Mouse (Mus musculus) left cerebral cortex, postnatal 36 days (tissue): ENCODE measurements around the gene Afp. TPM values are rescaled to one million over a fixed set of nuclear protein-coding genes. Genes with fewer than 3 reads are reported as not detected.

Experiments used
- DNase-seq, 2 experiments: peaks; one replicate each; pipeline ENCODE4 v3.0.0; 2021 to 2022; ENCODE audit warnings: low spot score in 2 of 2, mixed read lengths in 1 of 2
- intact Hi-C: fragments of 180-260 bp; cut with DNase I; formaldehyde crosslinking; loops from one replicate; pipeline ENCODE4 v1.15.1; 2025
- total RNA-seq, 2 experiments: library from RNA; stranded (reverse); gene quantifications; 2 replicates each; pipeline ENCODE4 v1.2.3; 2021

Gene Afp
- not detected for total RNA-seq

DNA sequence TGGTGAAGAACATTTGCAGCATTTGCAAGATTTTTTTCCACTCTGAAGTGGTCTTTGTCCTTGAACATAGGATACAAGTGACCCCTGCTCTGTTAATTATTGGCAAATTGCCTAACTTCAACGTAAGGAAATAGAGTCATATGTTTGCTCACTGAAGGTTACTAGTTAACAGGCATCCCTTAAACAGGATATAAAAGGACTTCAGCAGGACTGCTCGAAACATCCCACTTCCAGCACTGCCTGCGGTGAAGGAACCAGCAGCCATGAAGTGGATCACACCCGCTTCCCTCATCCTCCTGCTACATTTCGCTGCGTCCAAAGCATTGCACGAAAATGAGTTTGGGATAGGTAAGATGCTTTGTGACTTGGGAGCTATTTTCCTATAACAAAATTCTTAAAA is at the start of gene Afp:
TSS of gene Afp (plus strand) at position 220 of the 400 bp plus-strand sequence.
- DNase-seq: no peak
- intact Hi-C loops: no loop called here

DNA sequence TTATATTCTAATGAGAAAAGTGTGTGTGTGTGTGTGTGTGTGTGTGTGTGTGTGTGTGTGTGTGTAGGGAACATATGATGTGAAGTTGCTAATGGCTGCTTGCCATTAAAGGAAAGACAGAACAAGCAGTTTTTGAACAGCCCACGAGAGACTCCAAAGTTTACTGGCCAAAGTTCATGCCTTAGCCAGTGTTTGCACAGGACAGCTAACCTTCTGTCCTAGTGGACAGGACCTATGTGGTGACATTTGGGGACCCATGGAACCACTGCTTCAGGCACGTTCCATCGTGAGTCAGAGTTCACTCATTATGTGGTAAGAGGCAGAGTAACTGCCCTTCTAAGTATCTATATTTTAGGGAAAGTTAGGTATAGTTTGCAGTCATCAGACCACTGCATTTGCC is 43.0 kb upstream of the Afp start:
- intact Hi-C loops: no loop called here
- no peak for DNase-seq

DNA sequence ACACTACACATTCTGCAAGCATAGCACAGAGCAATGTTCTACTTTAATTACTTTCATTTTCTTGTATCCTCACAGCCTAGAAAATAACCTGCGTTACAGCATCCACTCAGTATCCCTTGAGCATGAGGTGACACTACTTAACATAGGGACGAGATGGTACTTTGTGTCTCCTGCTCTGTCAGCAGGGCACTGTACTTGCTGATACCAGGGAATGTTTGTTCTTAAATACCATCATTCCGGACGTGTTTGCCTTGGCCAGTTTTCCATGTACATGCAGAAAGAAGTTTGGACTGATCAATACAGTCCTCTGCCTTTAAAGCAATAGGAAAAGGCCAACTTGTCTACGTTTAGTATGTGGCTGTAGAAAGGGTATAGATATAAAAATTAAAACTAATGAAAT is 40.6 kb upstream of the Afp start:
- intact Hi-C loops: no loop called here
- no peak for DNase-seq

DNA sequence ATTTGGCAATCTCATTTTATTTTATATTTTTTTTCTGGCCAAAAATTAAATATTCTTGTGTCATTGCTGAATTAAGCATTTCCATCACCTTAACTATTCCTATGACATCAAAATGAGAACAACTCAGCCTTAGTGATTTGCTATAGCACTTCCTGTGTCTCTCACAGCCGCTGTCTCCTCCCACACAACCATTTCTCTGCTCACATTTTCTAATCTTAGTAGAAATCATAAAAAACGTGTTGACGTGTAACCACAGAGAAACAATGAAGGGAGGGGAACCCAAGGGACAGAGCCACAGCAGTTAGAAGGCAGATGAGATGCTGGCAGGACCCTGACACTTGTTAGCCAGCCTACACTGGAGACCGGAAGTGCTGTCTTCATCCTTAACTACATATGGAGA is 37.8 kb upstream of the Afp start:
- no peak for DNase-seq
- intact Hi-C loops: no loop called here

DNA sequence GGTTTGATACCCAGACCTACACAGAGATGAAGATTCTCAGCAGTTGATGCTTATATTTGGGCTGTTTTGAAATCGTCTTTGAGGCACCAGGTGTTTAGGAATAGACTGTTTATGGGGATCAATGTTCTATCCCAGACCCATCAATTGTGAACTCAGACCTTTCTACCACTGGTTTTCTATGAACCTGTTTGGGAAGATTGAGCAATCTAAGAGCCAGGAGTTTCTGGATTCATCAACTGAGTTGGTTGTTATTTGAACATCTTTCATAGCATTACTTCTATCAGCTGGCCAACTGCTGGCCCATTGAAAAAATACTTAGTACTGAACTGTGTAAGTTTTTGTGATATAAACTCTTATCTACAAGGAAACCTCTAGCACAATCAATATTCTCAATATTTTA is 33.3 kb upstream of the Afp start:
- intact Hi-C loops: no loop called here
- DNase-seq: no peak

DNA sequence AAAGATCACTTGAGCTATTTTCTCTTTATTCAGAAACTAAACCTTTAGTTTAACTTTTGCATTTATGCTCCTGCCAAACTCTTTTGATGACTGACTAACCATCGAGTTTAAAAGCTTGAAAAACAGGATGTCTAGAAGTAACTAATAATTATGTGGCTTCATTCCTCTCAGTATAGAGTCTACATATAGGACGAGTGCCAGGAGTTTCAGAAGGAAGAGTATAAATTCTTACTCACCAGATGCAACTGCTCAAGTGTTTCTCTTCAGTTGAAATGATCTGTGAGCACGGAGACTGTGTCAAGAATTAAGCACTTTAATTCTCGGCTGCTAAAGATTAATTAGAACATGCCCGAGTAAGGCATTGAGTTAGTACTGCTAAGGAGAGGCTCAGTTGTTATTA is 31.8 kb upstream of the Afp start:
- intact Hi-C loops: no loop called here
- no peak for DNase-seq

DNA sequence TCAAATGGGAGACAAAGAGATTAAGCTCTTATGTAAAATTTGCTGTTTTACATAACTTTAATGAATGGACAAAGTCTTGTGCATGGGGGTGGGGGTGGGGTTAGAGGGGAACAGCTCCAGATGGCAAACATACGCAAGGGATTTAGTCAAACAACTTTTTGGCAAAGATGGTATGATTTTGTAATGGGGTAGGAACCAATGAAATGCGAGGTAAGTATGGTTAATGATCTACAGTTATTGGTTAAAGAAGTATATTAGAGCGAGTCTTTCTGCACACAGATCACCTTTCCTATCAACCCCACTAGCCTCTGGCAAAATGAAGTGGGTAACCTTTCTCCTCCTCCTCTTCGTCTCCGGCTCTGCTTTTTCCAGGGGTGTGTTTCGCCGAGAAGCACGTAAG is 29.9 kb upstream of the Afp start, which contains the start of gene Alb:
TSS of gene Alb (plus strand) at position 279 of the 400 bp plus-strand sequence.
- no peak for DNase-seq
- intact Hi-C loops: no loop called here

DNA sequence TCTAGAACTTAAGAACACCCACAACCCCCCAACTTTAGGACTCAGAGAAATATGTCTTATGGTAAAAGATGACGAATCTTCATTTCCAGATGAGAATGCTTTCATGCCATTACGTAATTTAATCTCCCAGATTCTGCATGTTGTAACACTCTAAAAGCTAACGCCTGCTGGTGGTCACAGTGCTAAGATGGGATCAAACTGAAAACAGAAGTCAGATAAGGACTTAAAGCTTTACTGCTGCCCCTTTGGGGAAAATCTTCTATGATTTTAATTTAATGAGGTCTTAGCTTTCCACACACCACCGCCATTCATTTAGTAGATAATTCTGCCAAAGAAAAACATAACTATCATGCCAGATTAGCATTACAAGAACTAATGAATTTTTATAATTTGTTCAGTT is 23.7 kb upstream of the Afp start:
- intact Hi-C loops: no loop called here
- DNase-seq: no peak

DNA sequence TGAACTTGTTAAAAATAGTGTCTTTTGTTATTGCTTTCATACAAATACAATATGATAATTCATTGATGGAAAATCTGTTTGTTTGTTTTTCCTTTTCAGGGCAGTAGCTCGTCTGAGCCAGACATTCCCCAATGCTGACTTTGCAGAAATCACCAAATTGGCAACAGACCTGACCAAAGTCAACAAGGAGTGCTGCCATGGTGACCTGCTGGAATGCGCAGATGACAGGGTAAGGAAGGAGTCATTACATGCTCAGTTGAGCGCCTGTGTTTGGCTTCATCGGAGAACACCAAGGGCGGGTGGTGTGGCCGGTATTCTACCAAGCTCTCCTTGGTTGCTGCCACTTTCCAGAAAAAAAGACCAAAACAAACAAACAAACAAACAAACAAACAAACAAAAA is 23.3 kb upstream of the Afp start:
- no peak for DNase-seq
- intact Hi-C loops: no loop called here

DNA sequence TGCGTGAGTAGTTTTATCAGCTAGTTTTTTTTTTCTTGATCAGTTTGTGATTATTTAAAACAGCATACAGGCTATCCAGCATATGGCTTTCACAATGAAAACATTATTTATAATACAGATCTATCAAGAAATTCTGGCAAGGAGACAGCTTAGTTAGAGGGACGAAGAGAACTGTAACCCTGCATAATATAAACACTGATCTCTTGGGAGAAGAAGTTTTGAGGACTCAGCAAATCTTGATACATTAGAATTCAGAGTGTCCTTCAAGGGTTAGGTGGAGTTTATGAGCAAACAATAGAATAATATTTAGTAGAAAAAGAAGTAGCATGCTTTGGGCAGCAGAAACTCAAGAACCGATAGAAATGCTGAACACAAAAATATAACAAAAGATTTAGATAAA is 19.7 kb upstream of the Afp start:
- intact Hi-C loops: no loop called here
- DNase-seq: no peak

DNA sequence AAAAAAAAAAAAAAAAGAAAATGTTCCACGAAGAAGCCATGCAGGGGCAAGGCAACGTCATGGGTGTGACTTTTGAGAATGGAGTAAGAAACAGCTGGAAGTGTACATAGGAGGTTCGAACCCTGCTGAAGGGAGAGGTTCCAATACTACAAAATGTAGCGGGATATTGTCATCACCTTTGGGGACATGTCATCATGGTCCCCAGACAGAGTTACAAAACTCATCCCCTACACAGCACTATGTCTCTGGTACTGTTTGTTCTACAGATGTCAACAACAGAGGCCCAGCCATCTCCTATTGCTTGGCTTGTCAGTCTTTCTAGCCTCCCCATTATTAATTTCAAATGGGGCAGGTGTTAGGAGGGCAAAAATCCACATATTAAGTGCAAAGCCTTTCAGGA is 16.6 kb upstream of the Afp start:
- intact Hi-C loops: no loop called here
- no peak for DNase-seq

DNA sequence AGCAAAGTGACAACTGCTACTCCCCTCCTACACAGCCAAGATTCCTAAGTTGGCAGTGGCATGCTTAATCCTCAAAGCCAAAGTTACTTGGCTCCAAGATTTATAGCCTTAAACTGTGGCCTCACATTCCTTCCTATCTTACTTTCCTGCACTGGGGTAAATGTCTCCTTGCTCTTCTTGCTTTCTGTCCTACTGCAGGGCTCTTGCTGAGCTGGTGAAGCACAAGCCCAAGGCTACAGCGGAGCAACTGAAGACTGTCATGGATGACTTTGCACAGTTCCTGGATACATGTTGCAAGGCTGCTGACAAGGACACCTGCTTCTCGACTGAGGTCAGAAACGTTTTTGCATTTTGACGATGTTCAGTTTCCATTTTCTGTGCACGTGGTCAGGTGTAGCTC is 16.2 kb upstream of the Afp start:
- intact Hi-C loops: no loop called here
- no peak for DNase-seq

DNA sequence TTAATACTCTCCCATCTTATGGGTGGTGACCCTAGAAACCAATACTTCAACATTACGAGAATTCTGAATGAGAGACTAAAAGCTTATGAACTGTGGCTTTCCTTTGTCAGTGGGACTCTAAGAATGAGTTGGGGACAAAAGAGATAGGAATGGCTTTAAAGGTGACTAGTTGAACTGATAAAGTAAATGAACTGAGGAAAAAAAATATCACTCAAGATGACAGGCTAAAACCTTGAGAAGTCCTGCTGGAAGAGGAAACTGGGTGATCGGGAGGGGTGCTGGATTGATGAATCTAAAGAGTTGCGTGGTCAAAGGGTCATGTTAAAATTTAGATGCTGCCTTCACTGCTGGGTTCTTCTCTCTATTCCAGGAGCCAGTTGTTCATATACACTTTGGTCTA is 13.8 kb upstream of the Afp start:
- intact Hi-C loops: no loop called here
- no peak for DNase-seq

DNA sequence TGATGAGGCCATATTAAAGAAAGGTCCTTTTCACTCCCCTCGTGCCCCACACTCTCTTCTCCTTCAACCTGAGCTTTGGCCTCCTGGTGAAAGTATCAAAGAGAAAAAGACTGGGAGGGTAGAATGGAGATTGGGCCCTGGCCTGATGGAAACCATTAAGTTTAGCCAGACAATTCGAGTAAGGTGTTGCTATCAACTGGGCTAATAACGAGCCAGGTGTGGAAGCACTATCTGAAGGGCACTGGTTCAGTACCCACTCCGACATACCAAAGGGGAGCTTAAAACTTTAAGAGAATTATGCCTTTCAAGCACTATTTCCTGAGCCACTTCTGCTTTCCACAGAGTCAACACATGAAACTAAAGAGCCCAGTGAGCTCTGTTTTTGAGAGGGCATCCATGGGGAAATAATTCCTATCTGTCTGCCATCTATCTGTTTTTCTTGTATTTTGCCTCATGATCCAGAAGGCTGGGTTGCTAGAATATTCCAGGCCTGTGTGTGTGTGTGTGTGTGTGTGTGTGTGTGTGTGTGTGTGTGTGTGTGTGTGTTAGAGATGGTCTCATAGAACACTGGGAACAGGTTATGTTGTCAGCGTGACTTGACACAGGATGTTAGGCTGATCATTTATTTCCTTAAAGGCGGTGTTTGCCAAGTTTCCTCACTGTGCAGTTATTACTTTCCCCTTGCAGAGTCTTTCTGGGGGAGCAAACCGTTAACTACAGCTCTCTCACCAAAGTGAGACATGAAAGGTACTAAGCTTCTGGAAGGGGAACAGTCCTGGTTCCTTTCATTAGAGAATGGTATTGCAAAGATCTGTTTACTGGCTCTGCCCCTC is 13.0 kb upstream of the Afp start:
- intact Hi-C loops: no loop called here
- DNase-seq: no peak

DNA sequence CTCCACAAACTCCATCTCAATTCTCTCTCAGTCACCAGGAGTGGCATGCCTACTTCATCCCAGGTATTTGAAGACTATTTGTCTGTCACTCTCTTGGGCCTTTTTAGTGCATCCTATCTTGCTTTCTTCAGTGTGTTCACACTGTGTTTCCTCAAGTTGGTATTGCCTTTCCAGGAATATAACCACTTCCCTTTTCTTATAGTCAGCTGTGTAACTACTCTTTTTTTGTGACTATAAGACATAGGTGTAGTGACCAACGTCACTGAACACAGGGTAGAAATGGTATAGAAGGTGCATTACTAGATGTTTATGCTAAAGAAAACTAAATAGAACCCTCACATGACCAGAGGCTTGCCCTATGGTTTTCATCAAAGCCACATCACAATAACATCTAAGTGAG is 11.7 kb upstream of the Afp start:
- no peak for DNase-seq
- intact Hi-C loops: no loop called here

DNA sequence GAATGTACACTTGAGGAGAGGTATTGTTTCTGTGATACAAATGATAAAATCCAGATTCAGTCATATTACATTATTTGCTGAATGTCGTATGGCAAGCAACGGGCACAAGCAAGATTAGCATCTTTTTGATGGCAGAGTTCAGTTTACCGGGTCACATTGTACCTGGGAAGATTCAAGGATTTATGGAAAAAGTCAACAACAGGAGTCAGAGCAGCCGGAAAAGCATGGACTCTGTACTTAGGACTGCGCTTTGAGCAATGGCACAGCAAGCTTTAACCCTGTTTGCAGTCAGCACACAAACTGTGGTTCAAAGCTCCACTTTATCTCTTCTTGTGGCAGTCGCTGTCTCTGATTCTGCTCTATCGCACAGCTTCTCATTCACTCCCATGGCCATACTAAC is 4.9 kb upstream of the Afp start:
- DNase-seq: no peak
- intact Hi-C loops: no loop called here

DNA sequence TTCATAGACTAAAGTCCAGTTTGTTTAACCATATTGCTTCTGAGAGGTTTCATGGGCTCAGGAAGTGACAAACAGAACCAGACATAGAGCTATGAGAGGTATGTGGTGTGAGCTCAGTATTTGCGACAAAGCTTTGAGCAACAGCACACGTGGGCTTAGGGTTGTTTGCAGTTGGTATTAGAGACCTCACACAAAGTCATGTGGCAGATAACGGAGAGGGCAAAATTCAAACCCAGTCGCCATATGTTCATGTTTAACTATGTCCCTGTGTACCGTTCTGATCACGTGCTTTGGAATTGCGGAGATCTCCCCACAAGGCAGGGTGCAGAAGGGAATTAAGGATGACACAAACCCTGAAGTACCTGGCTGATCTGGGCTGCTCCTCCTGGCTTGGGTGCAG is 2.2 kb upstream of the Afp start:
- intact Hi-C loops: no loop called here
- no peak for DNase-seq

DNA sequence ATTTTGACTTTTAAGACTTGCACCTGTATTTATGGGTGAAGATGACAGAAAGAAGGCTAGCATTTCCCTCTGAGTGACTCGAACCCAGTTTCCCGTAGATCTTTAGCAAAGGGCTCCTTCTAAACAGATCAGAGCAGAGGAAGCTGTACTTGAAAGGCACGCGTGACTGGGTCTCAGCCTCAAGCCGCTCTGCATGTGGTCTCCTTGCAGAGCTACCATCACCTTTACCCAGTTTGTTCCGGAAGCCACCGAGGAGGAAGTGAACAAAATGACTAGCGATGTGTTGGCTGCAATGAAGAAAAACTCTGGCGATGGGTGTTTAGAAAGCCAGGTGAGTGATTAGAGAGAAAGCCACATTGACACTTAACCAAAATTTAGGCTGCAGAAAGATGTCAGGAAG is 1.9 kb downstream of the Afp start:
- intact Hi-C loops: no loop called here
- DNase-seq: no peak

DNA sequence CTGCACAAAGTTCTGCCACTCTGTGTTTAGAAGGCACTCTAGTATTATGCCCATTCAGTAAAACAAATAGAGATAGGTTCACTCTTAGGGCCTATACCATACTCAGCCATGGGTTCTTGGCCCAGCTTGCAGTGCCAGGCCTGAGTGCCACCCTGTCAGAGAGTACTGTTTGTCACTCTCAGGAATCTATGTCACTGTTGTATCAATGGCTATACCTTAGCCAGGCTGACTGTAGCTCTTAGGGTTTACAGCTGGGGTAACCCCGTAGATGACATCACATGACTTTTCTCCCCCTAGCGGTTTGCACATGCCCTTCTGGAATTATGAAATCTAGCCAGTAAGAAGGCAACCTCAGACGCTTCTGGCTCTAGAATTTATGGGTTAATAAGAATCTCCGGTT is 3.8 kb downstream of the Afp start:
- no peak for DNase-seq
- intact Hi-C loops: no loop called here

DNA sequence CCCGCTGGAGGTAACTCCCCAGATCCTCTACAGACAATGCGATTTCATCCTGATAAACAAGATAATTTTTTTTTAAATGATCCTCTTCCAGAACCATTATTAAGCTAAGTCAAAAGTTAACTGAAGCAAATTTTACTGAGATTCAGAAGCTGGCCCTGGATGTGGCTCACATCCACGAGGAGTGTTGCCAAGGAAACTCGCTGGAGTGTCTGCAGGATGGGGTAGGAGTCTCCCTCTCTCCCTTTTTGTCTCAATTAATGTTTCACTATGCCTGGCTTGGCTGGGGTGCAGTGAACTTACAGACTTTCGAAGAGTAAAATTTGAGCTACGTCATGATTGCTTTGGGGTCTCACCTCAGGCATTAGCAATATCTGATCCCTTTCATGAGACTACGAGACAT is 9.0 kb downstream of the Afp start:
- intact Hi-C loops: no loop called here
- DNase-seq: peak in 1 of 2 experiments; percentile 16

DNA sequence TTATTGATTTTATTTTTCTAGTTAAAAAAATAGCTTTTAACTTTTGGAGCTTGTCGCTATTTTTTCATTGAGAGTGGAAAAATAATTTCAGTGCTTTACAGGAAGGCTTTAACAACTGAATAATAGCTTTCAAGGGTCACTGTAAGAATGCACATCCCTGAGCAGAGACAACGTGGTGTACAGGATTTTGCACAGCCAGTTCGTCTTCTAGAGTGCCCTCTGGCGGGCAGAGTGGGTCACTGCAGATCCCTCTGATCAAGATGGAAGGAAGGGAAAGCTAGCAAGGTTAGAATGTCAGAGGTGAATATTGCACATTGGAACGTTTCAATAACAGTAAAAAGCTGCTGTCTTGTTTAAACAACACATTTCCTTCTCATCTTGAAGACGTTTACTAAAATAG is 10.2 kb downstream of the Afp start:
- intact Hi-C loops: loop anchor here (1.0 to 10.0 kb wide), 4 partner anchors 87 to 296 kb away; no protein-coding TSS in a partner anchor
- peak; percentile 66 to 75 for DNase-seq

DNA sequence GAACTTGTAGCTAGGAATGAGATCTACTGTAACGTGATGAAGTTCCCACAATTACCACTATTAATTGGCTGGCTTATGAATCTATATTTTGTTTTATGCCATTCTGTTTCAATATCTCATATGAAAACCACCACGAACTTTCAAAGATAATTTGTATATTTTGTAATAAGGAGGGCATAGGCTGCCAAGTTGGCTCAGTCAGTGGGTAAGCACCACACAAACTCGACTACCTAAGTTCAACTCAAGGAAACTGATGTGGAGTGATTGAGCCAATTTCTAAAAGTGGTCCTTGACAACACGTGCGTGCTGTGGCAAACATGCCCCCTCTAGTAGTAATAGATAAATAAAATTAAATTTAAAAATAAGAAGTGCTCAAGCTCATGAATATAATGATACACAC is 11.2 kb downstream of the Afp start:
- intact Hi-C loops: loop anchor here (1.0 to 10.0 kb wide), 4 partner anchors 86 to 297 kb away; no protein-coding TSS in a partner anchor
- no peak for DNase-seq
